Mouse (Mus musculus) CH12.LX (cell line): ENCODE measurements at regions not wholly inside any gene's neighbourhood (a gene's known extent, or its start where the extent isn't known, plus 50 kb on each side); places are given as distances from the start of the nearest gene placed in this dataset.

Source experiments
- DNase-seq: peaks from one replicate; pipeline ENCODE4 v3.0.0-alpha.2; 2013; ENCODE audit errors: extremely low read depth
- H3K27ac ChIP-seq: 2 replicates; pipeline ENCODE4 v1.5.1; 2012; ENCODE audit warnings: low read depth, mild to moderate bottlenecking, control low read depth, moderate library complexity; ENCODE audit not compliant: insufficient read depth
- H3K27me3 ChIP-seq: replicated peaks from 2 replicates; pipeline ENCODE3; 2012; ENCODE audit warnings: inconsistent platforms
- H3K36me3 ChIP-seq, 2 experiments: replicated peaks in 1 of 2; 2 replicates each; pipeline versions ENCODE3 to v1.6.1; 2012; ENCODE audit warnings: inconsistent platforms in 1 of 2, low read length in 1 of 2, mild to moderate bottlenecking in 1 of 2, mixed read lengths in 1 of 2, moderate library complexity in 1 of 2; ENCODE audit not compliant: control insufficient read depth in 1 of 2, insufficient read depth in 1 of 2
- H3K4me1 ChIP-seq, 2 experiments: 2 replicates each; pipeline ENCODE4 v1.6.1; 2012; ENCODE audit warnings: inconsistent platforms in 1 of 2, moderate library complexity in 1 of 2; ENCODE audit not compliant: insufficient read depth in 2 of 2, control insufficient read depth in 1 of 2
- H3K4me2 ChIP-seq: 2 replicates; pipeline ENCODE4 v1.6.1; 2012; ENCODE audit warnings: low read depth, mild to moderate bottlenecking, control low read depth; ENCODE audit not compliant: poor library complexity, insufficient read depth, severe bottlenecking
- H3K4me3 ChIP-seq, 3 experiments: fragments of 150-350 bp in 1 of 3; sonication (generic) in 1 of 3; replicated peaks in 1 of 3; 2 replicates each; pipeline versions ENCODE3 to v1.5.1; 2011 to 2012; ENCODE audit warnings: low read depth in 2 of 3, low read length in 2 of 3, mild to moderate bottlenecking in 2 of 3, moderate library complexity in 2 of 3, control low read depth in 1 of 3, improper control_type of control experiment in 1 of 3, inconsistent platforms in 1 of 3, mixed read lengths in 1 of 3; ENCODE audit not compliant: poor library complexity in 1 of 3
- H3K79me2 ChIP-seq: replicated peaks from 2 replicates; pipeline ENCODE4 v1.6.1; 2012; ENCODE audit warnings: mild to moderate bottlenecking, moderate library complexity; ENCODE audit not compliant: control insufficient read depth, poor library complexity, insufficient read depth, severe bottlenecking; ENCODE audit errors: extremely low read depth
- H3K9ac ChIP-seq: 2 replicates; pipeline ENCODE4 v1.6.1; 2012; ENCODE audit warnings: low read depth, mild to moderate bottlenecking, control low read depth, moderate library complexity; ENCODE audit not compliant: insufficient read depth
- H3K9me3 ChIP-seq: replicated peaks from 2 replicates; pipeline ENCODE3; 2012; ENCODE audit warnings: low read length, inconsistent platforms, mixed read lengths
- CHD1 ChIP-seq: IDR thresholded peaks from 2 replicates; pipeline ENCODE4 v1.6.1; 2012; ENCODE audit warnings: low read depth, low read length, improper control_type of control experiment, inconsistent platforms
- CHD2 ChIP-seq: IDR thresholded peaks from 2 replicates; pipeline ENCODE4 v1.6.1; 2011; ENCODE audit warnings: low read length, improper control_type of control experiment
- E2F4 ChIP-seq: IDR thresholded peaks from 2 replicates; pipeline ENCODE4 v1.6.1; 2011; ENCODE audit warnings: low read depth, low read length, improper control_type of control experiment; ENCODE audit not compliant: insufficient replicate concordance
- GABPA ChIP-seq: IDR thresholded peaks from 2 replicates; pipeline ENCODE4 v1.6.1; 2012; ENCODE audit warnings: low read depth, low read length, improper control_type of control experiment, inconsistent platforms; ENCODE audit not compliant: insufficient replicate concordance
- KAT2A ChIP-seq: IDR thresholded peaks from 2 replicates; pipeline ENCODE4 v1.6.1; 2012; ENCODE audit warnings: low read length, improper control_type of control experiment, inconsistent platforms; ENCODE audit not compliant: insufficient replicate concordance
- MAFK ChIP-seq: IDR thresholded peaks from 2 replicates; pipeline ENCODE4 v1.6.1; 2011; ENCODE audit warnings: low read length, improper control_type of control experiment; ENCODE audit not compliant: insufficient replicate concordance
- MAX ChIP-seq: IDR thresholded peaks from 2 replicates; pipeline ENCODE4 v1.6.1; 2011; ENCODE audit warnings: low read length, improper control_type of control experiment
- MEF2A ChIP-seq: IDR thresholded peaks from 2 replicates; pipeline ENCODE4 v1.6.1; 2014; ENCODE audit warnings: low read depth, mild to moderate bottlenecking, inconsistent platforms, low read length, improper control_type of control experiment, borderline replicate concordance
- MXI1 ChIP-seq: IDR thresholded peaks from 2 replicates; pipeline ENCODE4 v1.6.1; 2011; ENCODE audit warnings: mild to moderate bottlenecking, low read depth, low read length, improper control_type of control experiment
- NRF1 ChIP-seq: IDR thresholded peaks from 2 replicates; pipeline ENCODE4 v1.6.1; 2014; ENCODE audit warnings: low read depth, mild to moderate bottlenecking, inconsistent platforms, low read length, improper control_type of control experiment, moderate library complexity
- POLR2AphosphoS2 ChIP-seq: IDR thresholded peaks from 2 replicates; pipeline ENCODE4 v1.6.1; 2011; ENCODE audit warnings: low read depth, low read length, improper control_type of control experiment
- RAD21 ChIP-seq: IDR thresholded peaks from 2 replicates; pipeline ENCODE4 v1.6.1; 2011; ENCODE audit warnings: low read depth, mild to moderate bottlenecking, low read length, improper control_type of control experiment, moderate library complexity
- RCOR1 ChIP-seq: conservative IDR thresholded peaks from 2 replicates; pipeline ENCODE4 v1.6.1; 2012; ENCODE audit warnings: low read depth, mild to moderate bottlenecking, inconsistent platforms, low read length, improper control_type of control experiment
- SIN3A ChIP-seq: IDR thresholded peaks from 2 replicates; pipeline ENCODE4 v1.6.1; 2012; ENCODE audit warnings: low read length, improper control_type of control experiment, inconsistent platforms
- TCF12 ChIP-seq: IDR thresholded peaks from 2 replicates; pipeline ENCODE4 v1.6.1; 2014; ENCODE audit warnings: low read depth, mild to moderate bottlenecking, inconsistent platforms, low read length, improper control_type of control experiment
- ZKSCAN1 ChIP-seq: IDR thresholded peaks from 2 replicates; pipeline ENCODE4 v1.6.1; 2012; ENCODE audit warnings: low read depth, inconsistent platforms, low read length, improper control_type of control experiment, borderline replicate concordance
- dilution Hi-C: fragments of 300-500 bp; cut with MboI; formaldehyde crosslinking; loops from 2 replicates; pipeline ENCODE4 v1.14.3; 2020; ENCODE audit warnings: low sequenced_read_pairs; ENCODE audit not compliant: extremely low pct_unique_long_range_greater_than_20kb, extremely low pct_ligation_motif_present
- in situ Hi-C: fragments of 300-500 bp; cut with MboI; formaldehyde crosslinking; loops from 3 replicates; pipeline ENCODE4 v1.14.3; 2019; ENCODE audit warnings: low sequenced_read_pairs, low pct_ligation_motif_present, low pct_unique_long_range_greater_than_20kb, mixed read lengths

DNA sequence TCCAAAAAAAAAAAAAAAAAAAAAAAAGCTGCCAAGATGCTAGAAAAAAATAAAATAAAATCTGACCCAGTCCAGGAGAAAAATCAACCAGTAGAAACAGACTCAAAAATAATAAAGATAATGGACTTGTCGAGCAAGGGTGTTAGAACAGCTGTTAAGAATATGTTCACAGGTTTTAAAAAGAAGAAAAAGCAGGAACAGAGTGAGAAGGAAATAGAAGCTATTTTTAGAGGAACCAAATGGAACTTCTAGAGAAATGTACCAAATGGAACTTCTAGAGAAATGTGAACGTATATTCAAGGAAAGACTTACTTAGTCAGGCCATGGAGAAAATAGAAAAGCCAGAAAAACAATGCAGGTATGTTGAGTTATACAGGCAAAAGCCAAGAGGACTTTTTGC is 662.4 kb upstream of the Jmjd1c start:
- Histone ChIP-seq H3K9ac (no peak overlapping the region), H3K9me3 (no peaks in the 10 kb centered on the region)
- dilution Hi-C loops, result no loop called here
- no peak for TF ChIP-seq KAT2A
- no peak for TF ChIP-seq ZKSCAN1
- no peak for TF ChIP-seq MAFK
- TF ChIP-seq E2F4, result no peak
- no peak for TF ChIP-seq MAX
- no peak for TF ChIP-seq SIN3A
- no peak for TF ChIP-seq CHD2
- no peak for TF ChIP-seq MXI1
- no peak for TF ChIP-seq RAD21
- TF ChIP-seq CHD1, result no peak
- no peak for TF ChIP-seq MEF2A
- no peak for TF ChIP-seq GABPA
- TF ChIP-seq POLR2AphosphoS2, result no peak
- TF ChIP-seq, all 38 proteins: peak for 0
- in situ Hi-C loops, result no loop called here
- H3K4me3 ChIP-seq, result no peak overlapping the region
- DNase-seq, result no peak
- H3K27me3 ChIP-seq, result no peaks in the 10 kb centered on the region
- H3K79me2 ChIP-seq, result no peaks in the 10 kb centered on the region
- H3K27ac ChIP-seq, result no peak overlapping the region
- H3K4me2 ChIP-seq, result no peak overlapping the region
- H3K4me1 ChIP-seq, result no peaks in the 10 kb centered on the region
- no peaks in the 10 kb centered on the region for H3K36me3 ChIP-seq

DNA sequence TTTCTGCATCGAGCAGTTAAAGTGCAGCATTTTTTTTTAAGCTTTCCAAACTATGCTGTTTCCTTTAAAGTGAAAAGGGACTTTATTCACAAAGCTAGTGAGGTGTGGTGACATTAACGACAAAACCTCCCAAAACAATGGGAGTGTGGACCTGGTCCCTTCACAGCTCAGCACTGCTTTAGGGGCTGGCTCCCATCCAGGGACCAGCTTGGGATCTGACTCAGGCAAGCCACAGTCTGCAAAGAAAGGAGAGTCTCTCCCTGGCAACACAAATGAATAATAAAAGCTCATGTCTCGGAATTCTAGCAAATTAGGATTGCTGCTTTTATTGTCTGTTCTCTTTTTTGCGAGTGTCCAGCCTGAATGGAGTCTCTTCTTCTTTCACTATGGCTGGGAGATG is 625.2 kb upstream of the Jmjd1c start:
- dilution Hi-C loops (no loop called here), in situ Hi-C loops (no loop called here)
- H3K4me3 ChIP-seq, result no peak overlapping the region
- no peaks in the 10 kb centered on the region for H3K79me2 ChIP-seq
- no peaks in the 10 kb centered on the region for H3K36me3 ChIP-seq
- no peaks in the 10 kb centered on the region for H3K4me1 ChIP-seq
- H3K27me3 ChIP-seq, result no peaks in the 10 kb centered on the region
- no peak overlapping the region for H3K9ac ChIP-seq
- TF ChIP-seq RAD21 (no peak), MEF2A (no peak), GABPA (no peak), NRF1 (no peak), KAT2A (no peak), POLR2AphosphoS2 (no peak), MAFK (no peak), RCOR1 (no peak), TCF12 (no peak), ZKSCAN1 (no peak), E2F4 (no peak)
- no peak for DNase-seq
- no peak overlapping the region for H3K27ac ChIP-seq
- no peak overlapping the region for H3K4me2 ChIP-seq
- no peaks in the 10 kb centered on the region for H3K9me3 ChIP-seq
